Mouse (Mus musculus): Measurements from ENCODE around the gene Morc4.

The Morc4 gene

DNA sequence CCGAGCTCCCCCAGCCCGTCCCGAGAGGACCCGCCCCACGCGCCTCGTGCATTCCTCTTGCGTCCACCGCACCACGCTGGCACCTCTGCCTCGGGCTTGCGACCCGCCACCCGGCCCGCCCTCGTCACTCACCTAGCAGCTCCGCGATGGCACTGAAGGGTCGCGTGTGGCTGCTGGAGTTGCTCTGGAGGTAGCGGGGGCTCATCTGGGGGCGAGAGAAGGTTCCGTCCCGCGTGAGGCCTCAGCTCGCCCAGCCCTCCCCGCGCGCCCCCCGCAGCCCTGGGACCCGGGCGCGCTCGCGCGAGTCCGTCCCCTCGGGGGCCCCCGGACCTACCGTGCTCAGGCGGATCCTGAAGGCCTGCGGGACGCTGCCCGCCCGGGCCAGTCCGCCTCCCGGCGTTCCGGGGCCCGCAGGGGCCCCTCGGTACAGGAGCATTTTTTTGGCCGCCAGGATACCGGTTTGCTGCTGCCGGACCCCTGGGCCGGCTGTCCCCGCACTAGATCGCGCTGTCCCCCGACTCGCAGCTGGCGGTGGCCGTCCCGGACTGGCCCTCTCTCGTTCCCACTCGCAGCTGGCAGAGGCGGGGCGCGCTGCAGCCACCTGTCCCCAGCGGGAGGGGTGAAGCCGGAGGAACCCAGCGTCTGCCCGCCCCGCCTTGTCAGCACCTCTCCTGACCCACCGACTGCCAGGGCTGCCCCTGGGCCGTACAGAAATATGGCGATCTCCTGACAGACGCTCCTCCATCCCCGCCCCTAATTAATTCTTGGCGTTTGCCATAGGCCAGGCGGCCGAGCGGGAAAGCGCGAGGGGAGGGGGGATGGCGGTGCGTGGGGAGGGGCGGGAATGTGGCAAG is at the start of gene Morc4:
TSS of gene Morc4 (minus strand) at position 740 of the 854 bp plus-strand sequence.
- CTCF ChIA-PET: no interaction called here

DNA sequence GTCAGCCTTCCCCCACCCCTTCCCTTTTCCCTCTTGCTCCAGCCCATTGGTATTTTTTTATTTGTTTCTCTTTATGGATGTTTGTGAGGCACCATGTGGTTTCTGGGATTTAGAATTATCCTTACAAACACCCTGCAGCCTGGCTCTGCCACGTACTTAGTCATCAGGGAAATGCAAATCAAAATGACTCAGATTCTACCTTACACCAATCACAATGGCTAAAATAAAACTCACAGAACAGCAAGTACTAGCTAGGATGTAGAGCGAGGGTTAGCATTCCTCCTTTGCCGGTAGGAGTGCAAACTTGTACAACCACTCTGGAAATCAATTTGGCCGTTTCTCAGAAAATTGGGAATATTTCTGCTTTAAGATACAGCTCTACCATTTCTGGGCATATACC is 49.1 kb upstream of the Morc4 start:
- CTCF ChIA-PET: no interaction called here

DNA sequence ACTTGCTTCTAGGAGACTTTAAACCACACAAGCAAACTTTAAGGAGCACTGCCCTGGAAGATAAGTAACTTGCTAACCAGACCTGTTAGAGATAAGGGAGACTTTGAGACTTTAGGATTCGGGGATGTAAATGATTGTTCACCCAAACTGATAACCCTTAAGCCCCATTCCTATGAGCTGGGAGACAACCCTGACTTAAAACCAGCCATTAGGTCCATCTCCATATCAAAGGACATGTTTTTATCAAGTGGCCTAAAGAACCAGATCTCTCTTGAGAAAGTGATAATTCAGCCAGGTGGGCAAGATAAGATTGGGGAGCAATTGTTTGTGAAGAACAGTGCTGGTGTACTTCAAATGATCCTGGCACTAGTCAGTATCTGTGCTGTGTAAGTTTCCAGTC is 19.9 kb upstream of the Morc4 start:
- CTCF ChIA-PET: no interaction called here

DNA sequence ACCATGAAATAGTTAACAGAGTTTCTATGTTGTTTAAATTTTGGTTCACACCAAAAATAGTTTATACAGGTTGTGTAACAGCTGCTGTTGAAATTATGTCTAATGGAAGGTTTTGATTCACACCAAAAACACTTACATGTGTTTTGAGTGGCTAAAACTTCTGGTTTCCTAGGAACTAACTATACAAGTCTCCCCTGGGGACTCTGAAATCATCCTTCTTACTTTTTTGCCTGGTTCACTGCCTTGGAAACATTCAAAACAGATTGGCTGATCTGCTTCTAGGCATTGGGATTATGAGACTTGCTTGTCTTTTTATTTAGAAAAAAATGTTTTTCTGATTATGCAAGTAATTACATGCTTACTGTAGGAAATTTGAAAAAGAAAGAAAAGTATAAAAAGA is 11.7 kb upstream of the Morc4 start:
- CTCF ChIA-PET: no interaction called here

DNA sequence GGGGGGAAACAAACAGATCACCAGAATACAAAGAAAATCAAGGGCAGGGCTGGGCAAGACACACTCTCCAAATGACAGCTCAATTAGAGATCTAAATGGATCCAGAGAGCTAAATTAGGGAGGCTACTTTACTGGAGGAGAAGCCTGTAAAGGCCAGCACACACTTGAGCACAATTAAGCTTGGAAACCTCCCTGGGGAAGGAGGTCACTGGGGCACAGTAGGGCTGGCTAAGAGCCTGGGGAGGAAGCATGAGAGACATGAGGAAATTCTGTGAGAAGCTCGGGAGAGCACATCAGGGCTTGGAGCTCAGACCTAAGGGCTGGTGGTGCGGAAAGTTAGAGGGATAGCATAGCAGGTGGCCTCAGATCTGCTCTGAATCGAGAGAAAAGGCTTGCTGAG is 6.5 kb upstream of the Morc4 start:
- CTCF ChIA-PET: no interaction called here

DNA sequence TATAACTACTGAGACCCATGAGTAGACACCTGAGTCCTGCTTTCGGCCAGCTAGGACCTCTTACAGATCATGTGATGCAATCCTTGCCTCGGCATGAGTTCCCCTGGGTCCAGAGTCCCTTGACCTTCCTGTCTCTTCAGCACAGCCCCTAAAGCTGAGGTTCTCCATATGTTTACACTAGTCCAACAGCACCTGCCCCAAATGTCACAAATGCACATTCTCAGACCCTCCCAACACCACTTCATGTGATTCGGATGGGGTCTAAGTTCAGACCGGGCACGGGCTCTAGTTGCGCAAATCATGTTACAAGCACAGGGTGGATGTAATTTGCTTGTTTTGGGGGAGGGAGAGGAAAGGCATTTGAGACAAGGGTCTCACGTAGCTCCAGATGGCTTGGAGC is 5.6 kb upstream of the Morc4 start:
- CTCF ChIA-PET: no interaction called here

DNA sequence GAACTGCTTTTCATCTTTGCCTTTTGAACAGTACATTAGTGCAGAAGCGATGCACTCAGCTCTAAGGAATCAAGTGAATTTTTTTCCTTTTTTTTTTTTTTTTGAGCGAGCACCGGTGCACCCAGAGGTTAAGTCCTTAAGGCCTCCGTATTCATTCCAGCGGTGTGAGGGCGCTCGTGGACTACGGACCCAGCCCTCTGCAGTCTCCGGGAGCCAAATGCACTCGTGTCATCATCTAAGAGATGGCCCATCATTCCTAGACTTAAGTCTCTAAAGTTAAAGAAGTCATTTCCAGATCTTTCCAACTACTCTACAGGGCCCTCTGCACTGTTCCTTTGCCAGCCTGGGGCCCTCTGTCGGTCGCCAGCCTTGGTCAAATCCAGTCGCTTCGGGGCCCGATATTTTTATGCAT is 1.2 kb downstream of the Morc4 start:
- CTCF ChIA-PET: no interaction called here

DNA sequence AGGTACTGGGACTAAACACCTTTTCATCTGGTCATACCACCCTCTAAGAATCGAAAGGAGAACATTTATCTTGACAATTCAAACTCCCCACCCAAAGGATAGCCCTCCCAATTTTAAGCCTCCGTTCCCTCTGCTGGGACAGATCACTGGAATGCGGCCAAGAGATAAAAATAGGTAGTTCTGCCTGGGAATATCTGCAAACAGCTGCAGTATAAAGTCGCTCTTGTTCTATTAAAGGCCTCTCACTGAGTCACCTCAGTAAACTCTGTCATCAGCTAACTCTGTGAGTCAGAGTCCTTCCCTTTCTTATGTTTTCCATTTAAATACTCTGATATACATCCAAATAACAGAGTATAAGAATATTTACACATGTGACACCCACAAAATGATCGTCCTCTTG is 12.1 kb downstream of the Morc4 start:
- CTCF ChIA-PET: no interaction called here

DNA sequence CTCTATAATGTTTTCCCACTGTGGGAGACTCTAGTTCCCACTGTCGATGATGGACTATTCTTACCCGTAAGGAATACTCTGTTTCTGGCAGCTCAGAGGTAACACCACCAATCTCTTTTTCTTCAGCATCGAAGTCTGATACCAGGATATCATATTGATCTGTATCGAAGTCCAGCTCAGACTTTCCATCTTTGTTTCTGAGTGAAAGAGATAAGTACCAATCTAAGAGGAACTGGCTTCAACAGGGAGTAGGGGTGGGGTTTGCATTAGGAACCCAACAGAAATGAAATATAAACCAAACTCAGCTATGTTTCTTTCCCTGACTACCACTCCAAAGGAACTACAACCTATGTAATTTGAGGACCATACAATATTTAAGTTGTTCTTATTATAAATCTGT is 16.7 kb downstream of the Morc4 start:
- CTCF ChIA-PET: no interaction called here

DNA sequence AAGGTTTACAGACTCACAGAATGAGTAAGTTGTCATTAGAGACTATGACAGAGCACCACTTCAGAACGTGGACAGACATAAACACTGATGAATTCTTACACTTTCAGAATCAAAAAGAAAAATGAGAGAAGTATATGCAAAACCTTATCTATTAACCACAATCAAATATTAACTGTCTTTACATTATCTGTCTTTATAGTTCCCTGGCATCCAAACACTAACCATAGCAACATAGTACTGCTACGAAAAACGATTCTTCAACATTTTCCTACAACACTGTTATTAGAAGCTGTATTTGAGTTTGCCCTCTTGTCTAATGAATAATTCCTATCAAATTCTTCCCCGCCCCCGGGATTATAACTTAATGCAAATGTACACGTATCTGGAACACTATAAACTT is 30.4 kb downstream of the Morc4 start:
- CTCF ChIA-PET: interaction anchor here (0.6 kb wide), 1 partner anchor 28 kb away, joined by 4 read pairs; no protein-coding TSS in a partner anchor

DNA sequence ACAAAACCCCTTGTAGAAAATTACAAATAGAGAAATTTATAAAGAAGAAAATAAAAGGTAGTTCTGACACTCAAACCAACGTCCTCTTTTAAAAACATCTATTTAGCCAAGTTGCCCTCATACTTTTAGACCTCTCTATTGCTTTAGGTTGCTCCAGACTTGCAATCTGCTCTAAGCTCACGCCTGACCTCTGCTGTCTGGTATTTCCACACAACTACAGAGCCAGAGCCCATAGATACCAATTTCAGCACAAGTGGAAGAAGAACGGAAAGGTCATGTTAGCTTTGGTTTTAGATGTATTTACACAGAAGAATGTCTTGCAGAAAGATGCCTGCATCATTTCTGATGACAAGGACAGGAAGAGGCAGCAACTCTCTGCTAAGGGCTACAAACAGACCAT is 32.4 kb downstream of the Morc4 start:
- CTCF ChIA-PET: no interaction called here

DNA sequence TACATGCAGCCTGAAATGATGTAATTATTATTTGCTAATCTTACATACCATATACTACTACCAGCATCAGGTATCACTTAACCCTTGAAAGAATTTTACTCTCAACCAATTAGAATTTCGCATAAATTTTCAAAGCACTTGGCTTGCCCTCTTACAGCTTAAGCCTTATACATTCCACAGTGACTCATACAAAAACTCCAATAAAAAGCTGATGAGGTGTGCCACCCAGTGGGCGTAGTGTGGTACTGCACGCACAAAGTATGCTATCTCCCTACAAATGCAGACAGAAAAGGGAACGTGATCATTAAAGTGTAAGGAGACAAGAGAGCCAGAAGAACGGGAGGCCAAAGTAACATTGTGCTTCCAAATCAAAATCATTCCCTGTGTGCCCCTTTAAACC is 39.0 kb downstream of the Morc4 start:
- CTCF ChIA-PET: no interaction called here

DNA sequence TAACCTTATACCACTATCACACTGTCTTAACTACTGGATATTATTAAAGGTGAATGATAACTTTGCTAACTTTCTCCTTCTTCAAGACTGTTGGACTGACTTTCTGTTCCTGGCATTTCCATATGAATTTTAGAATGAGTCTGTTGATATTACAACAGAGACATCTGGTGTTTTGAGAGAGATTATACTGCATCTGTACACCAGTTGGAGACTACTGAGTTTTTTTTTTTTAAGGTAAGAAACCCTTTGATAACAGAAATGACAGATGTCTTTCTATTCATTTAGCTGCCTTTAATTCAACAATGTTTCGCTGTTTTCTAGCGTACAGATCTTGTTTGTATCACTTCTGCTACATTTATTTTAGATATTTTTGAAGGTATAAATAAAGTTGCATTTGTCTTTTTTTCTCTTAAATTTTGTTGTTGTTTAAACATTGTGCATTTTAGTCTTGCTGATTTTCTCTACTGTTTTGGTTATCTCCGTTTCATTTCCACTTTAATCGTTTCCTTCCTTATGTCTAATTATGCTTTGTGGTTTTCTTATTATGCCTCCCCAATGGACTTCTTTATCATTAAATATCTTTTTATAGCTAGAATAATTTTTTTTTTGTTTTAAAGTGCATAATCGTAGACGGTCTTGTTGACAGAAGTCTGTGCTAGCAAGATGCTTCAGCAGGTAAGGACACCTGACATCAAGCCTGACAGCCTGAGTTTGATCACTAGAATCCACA is 42.9 kb downstream of the Morc4 start:
- CTCF ChIA-PET: no interaction called here

DNA sequence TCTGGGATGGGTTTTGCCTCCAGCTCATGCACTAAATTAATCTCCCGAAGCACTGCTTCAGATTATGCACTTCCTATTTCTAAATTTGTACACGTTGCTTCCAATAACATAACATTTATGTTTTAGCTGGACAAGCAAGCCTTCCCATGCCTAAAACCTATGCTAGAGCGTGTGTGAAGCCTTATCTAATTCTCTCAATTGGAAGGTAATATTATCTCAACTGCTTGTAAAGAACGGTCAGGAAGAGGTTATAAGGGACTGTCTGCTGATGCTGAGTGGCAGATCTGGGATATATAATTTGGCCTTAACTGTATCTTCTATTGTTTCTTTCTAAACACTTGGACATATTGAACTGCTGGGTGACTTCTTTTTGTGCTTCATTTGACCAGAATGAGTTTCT is 44.6 kb downstream of the Morc4 start:
- CTCF ChIA-PET: no interaction called here

DNA sequence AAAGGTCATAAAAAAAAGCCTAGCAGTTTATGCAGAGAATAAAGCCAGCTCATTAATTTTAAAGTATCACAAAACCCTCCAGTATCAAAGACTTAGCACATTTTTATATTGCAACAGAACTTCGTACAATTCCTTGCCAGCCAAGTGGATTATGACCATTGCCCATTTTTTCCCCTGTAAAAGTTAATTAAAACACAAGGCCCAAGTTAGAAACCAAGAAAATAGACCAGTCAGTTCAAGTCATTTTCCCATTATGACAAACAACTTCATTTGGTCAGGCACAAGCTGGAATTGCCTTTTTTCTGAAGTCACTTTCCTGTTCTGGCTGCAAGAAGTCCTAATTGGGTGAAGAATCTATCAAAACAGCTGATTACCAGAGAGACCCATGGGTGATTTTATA is 46.1 kb downstream of the Morc4 start:
- CTCF ChIA-PET: no interaction called here

DNA sequence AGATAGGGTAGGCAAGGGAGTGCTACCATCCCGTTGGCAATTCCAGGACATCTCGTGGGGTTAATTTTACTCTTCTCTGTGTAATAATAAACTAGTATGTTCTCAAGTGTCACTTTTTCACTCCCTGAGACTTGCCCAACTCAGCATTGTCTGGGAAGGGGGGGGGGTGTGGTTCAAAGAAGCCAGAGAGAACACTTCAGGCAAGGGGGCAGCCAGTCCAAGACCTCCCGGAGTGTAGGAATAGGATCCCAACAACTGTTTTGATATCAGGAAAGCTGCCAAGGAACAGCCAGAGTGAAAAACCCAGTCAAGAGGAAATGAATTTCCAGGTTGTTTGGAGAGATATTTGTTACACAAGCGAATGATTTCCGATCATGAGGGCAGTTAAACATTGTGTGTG is 56.3 kb downstream of the Morc4 start:
- CTCF ChIA-PET: no interaction called here

DNA sequence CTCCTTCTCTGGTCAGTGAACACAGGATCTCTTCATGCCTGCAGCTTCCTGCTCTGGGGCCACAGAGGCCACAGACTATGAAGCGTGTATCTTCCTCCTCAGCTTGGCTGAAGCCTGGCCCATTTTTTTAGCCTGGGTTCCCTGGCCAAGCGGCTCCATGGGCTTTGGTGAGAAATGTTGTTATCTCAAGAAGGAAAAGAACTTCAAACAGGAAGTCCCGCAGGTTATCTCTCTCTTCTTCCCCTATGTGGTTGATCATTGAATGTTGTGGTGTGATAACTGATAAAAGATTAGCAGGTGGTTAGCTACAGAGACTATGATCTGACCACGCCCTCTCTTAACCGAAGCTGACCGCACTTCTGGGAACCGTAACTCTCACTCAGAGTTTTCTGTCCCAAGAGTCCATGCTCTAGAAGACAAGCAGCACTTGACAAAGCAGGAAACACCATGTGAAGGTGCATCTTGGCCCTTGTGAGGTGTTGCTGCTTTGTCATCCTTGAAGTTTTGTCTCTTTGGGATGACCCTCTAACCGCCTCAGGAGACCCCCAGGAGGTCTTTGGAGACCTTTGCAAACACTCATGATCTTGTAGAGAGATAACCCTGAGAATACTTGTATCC is 57.4 kb downstream of the Morc4 start:
- CTCF ChIA-PET: no interaction called here

DNA sequence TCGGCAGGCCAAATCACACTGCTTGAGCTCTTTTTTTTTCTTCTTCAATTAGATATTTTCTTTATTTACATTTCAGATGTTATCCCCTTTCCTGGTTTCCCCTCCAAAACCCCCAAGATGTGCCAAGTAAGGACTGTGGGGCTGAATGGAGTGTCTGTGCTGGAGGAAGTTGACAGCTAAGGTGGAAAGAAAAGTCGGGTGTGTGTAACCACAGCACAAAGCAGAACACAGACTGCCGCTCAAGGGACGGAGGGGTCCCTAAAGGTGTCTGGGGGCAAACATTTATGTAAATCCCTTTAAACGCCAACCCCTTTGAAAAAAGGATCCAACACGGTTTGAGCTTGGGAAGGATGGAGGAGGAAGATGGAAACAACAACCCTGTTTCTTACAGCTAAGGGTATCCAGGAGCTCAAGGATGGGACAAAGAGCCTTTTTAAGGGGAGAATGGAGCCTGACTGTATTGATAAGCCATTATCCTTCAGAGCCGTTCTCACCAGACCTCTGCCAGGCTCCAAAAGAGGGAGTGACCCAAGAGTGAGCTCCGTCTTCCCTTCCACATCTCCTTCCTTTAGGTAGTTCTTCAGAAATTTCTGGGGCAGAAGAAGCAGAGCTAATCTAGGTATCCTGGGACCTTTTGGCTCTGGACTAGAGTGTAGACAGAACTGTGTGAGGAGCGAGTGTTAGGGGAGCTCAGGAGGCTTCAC is 58.0 kb downstream of the Morc4 start:
- CTCF ChIA-PET: interaction anchor here (0.6 kb wide), 1 partner anchor 28 kb away, joined by 4 read pairs; no protein-coding TSS in a partner anchor

DNA sequence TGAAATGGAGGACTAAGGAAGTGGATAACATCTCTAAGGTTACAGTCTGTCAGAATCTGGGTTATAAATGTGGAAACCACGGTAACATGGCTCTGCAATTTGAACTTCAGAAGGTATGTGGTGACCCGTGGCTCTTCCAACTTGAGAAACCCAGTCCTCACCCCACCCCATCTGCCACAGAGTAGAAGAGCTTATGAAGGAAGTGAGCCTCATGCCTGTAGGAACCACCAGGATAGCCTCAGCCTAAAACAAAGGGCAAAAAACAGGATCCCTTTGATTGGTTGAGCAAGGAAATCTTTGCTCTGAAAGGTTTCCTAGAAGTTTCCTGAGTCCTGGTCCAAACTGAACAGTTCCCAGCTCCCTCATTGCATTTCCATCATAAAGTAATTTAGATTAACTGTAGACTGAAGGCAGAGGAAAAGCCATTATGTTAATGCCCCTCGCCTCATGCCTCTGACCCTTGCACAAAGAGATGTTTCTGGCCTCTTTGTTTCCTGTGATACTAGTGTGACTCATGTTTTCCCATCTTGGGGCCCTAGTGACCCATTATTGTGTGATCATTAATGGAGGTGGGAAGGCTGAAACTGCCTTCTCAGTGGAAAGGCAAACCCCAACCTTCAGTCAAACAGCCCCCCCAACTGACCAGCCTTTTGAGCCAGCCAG is 58.7 kb downstream of the Morc4 start:
- CTCF ChIA-PET: interaction anchor here (0.6 kb wide), 1 partner anchor 29 kb away, joined by 4 read pairs; no protein-coding TSS in a partner anchor

DNA sequence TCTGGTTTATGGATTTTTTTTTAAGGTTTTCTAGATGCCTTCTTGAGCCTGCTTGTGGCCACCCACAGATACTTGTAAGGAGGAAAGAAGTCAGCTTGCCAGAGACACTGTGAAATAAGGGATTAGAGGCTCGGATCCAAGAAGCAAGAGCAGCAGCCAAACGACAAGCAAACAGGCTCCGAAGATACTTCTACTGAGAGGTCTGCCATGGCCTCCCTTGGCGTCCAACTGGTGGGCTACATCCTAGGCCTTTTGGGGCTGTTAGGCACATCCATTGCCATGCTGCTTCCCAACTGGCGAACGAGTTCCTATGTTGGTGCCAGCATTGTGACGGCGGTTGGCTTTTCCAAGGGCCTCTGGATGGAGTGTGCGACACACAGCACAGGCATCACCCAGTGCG is 63.0 kb downstream of the Morc4 start:
- CTCF ChIA-PET: no interaction called here

DNA sequence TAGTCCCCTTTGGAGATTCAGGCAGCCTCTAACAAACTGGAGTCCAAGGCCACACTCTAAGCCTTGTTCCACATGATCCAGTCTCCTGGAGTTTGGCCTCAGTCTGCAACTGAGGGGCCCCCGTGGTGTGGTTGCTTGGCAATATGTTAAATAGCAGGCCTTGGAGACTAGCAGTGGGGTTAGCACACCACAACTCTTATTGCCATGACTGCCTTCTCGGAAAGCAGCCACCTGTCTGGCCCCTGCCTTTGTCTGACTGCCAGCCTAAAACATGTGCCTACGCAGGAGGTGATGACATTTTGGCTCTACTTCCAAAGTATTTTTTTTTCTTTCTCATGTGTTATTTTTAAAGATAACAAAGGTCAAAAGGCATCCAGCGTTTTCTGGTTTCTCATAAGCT is 63.4 kb downstream of the Morc4 start:
- CTCF ChIA-PET: no interaction called here

DNA sequence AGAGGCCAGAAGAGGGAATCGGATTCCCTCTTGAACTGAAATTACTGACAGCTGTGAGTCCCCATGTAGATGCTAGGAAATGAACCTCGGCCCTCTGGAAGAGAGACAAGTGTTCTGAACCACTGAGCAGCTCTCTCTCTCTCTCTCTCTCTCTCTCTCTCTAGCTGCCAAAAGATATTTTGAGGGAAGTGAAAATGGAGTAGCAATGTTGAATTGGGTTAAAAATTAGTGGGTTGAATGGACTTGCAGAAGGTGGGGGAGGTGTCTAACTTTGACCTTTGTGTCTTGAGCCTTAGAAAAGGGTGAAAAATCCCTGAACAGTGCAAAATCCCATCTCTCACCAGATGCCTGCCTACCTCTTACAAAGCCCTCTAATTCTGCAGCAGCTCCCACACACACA is 64.1 kb downstream of the Morc4 start:
- CTCF ChIA-PET: no interaction called here
